Mouse (Mus musculus): Measurements from ENCODE around the gene Adam12. TPM values are rescaled to one million over a fixed set of nuclear protein-coding genes. Genes with fewer than 3 reads are reported as not detected.

Gene Adam12
- polyA plus RNA-seq, 1 experiment from 2014 or later = 7.0 TPM

DNA sequence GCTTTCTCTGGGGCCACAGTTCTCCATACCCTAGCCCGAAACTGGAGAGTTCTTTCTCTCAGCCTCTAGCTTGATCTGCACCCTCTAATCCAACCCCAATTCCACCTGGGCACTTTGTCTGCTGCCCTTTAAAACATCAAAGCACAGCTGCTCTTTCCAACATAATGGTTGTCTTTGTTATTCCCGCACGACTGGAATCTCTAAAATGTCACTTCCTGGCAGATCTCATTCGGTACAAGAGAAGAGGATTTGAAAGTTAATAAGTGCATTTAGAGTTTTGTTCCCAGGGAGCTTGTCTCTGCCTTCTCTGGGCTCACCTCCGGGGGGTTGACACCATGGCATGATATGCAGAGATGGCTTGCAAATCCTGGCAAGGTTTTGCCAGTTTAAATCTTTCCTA lies 14.7 kb upstream of the Adam12 start:
- no peak overlapping the region for H3K9ac ChIP-seq (ENCODE audit: low read depth, low read length)
- 40% methylated on average over 5 of the region's 5 CpGs for WGBS
- no peaks in the 10 kb centered on the region for H3K9me3 ChIP-seq (ENCODE audit: control insufficient read depth, low read length)
- no peak overlapping the region for H3K27ac ChIP-seq (ENCODE audit: low read depth, low read length)
- H3K4me1 ChIP-seq (ENCODE audit: control insufficient read depth, insufficient read depth, low read length) = no peaks in the 10 kb centered on the region
- H3K36me3 ChIP-seq (ENCODE audit: control insufficient read depth, insufficient read depth, low read length) = no peaks in the 10 kb centered on the region
- no peak for ATAC-seq (ENCODE audit: low FRiP score, low TSS enrichment)
- no peaks in the 10 kb centered on the region for H3K27me3 ChIP-seq (ENCODE audit: control insufficient read depth, insufficient read depth, low read length)
- no peak overlapping the region for H3K4me2 ChIP-seq (replicated peaks; ENCODE audit: low read depth, low read length)
- no peak overlapping the region for H3K4me3 ChIP-seq (ENCODE audit: low read length)

DNA sequence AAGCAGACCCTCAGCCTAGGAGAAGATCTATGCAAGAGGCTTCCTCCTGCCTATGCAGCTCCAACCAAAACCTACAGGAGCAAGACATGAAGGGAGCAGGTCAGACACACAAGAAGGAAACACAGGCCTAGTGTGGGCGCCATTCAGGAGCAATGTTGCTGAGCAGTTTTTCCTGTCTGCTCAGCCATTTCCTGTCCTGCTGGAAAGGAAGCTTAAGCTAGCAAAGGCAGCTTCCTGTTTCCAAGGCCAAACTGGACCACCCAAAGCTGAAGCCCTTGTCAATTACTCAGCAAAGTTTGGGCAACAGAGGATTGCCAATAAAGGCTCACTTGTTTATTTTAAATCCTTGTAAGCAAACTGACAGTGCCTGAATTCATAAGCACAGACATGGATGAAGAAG lies 10.8 kb upstream of the Adam12 start:
- WGBS = 80% methylated on average over 1 of the region's 1 CpGs
- ATAC-seq (ENCODE audit: low FRiP score, low TSS enrichment) = no peak
- Histone ChIP-seq H3K36me3 (ENCODE audit: control insufficient read depth, insufficient read depth, low read length) (no peaks in the 10 kb centered on the region), H3K27me3 (ENCODE audit: control insufficient read depth, insufficient read depth, low read length) (no peaks in the 10 kb centered on the region), H3K9ac (ENCODE audit: low read depth, low read length) (no peak overlapping the region), H3K27ac (ENCODE audit: low read depth, low read length) (no peak overlapping the region), H3K9me3 (ENCODE audit: control insufficient read depth, low read length) (0 out of 2 replicates have a peak, but pooled peaks cover 3% of the 10 kb centered on the region), H3K4me1 (ENCODE audit: control insufficient read depth, insufficient read depth, low read length) (no peaks in the 10 kb centered on the region), H3K4me2 (replicated peaks; ENCODE audit: low read depth, low read length) (no peak overlapping the region), H3K4me3 (ENCODE audit: low read length) (no peak overlapping the region)

DNA sequence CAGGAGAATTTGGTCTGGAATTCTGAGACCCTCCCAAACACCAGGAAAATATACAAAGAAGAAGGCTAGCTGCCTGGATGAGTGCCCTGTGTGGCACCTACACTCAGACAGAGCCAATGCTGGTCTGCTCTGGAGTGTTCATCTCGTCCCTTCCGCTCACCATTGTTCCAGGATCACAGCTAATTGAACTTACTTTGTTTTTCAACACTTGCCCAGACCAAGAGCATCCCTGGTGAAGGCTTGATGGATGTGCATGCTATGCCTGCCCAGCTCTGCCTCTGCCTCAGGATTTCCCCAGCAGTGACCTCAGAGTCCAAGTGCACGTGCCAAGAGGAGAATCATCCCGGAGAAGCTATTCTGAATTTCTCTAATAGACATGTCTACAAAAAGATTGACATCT lies 9.3 kb upstream of the Adam12 start:
- Histone ChIP-seq H3K4me2 (replicated peaks; ENCODE audit: low read depth, low read length) (no peak overlapping the region), H3K36me3 (ENCODE audit: control insufficient read depth, insufficient read depth, low read length) (no peaks in the 10 kb centered on the region), H3K9ac (ENCODE audit: low read depth, low read length) (no peak overlapping the region), H3K4me1 (ENCODE audit: control insufficient read depth, insufficient read depth, low read length) (no peaks in the 10 kb centered on the region), H3K9me3 (ENCODE audit: control insufficient read depth, low read length) (0 out of 2 replicates have a peak, but pooled peaks cover 3% of the 10 kb centered on the region), H3K4me3 (ENCODE audit: low read length) (no peak overlapping the region), H3K27me3 (ENCODE audit: control insufficient read depth, insufficient read depth, low read length) (no peaks in the 10 kb centered on the region), H3K27ac (ENCODE audit: low read depth, low read length) (no peak overlapping the region)
- WGBS = 81% methylated on average over 4 of the region's 4 CpGs
- no peak for ATAC-seq (ENCODE audit: low FRiP score, low TSS enrichment)

DNA sequence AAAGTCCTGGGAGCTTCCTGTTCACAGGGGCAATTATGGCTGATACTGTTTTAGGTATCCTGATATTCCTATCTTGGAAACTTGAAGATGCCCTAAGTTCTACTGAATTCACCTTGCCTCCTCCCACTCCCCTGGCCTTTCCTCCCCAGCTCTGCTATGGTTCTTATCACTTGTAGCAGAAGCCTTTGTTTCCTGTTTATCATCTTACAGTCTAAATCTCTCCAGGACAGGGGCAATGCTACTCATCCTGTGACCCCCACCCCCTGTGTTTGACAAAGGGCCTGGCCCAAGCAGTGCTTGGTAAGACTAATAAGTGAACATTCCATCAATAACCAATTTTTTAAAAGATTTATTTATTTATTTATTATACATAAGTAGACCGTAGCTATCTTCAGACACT lies 8.6 kb upstream of the Adam12 start:
- ATAC-seq (ENCODE audit: low FRiP score, low TSS enrichment) = no peak
- Histone ChIP-seq H3K9ac (ENCODE audit: low read depth, low read length) (no peak overlapping the region), H3K27ac (ENCODE audit: low read depth, low read length) (no peak overlapping the region), H3K4me3 (ENCODE audit: low read length) (no peak overlapping the region), H3K4me2 (replicated peaks; ENCODE audit: low read depth, low read length) (no peak overlapping the region), H3K36me3 (ENCODE audit: control insufficient read depth, insufficient read depth, low read length) (no peaks in the 10 kb centered on the region), H3K27me3 (ENCODE audit: control insufficient read depth, insufficient read depth, low read length) (no peaks in the 10 kb centered on the region), H3K9me3 (ENCODE audit: control insufficient read depth, low read length) (0 out of 2 replicates have a peak, but pooled peaks cover 3% of the 10 kb centered on the region), H3K4me1 (ENCODE audit: control insufficient read depth, insufficient read depth, low read length) (no peaks in the 10 kb centered on the region)
- 92% methylated on average over 1 of the region's 1 CpGs for WGBS

DNA sequence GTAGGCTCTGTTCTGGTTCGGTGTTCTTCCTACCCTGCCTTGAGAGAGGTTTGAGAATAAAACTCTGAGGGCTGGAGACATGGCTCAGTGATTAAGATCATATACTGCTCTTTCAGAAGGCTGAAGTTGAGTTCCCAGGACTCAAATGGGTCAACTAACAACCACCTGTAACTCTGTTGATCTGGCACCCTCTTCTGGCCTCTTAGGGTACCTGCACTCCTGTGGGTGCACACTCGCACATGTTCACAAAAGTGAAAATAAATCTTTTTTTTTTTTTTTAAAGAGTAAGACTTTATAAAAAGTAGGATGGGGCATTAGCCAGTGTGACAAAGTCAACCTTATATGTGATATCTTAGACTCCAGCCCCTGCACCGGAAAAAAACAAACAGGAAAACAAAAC lies 6.9 kb upstream of the Adam12 start:
- 88% methylated on average over 3 of the region's 3 CpGs for WGBS
- Histone ChIP-seq H3K4me3 (ENCODE audit: low read length) (no peak overlapping the region), H3K4me2 (replicated peaks; ENCODE audit: low read depth, low read length) (no peak overlapping the region), H3K9ac (ENCODE audit: low read depth, low read length) (no peak overlapping the region), H3K4me1 (ENCODE audit: control insufficient read depth, insufficient read depth, low read length) (no peaks in the 10 kb centered on the region), H3K27ac (ENCODE audit: low read depth, low read length) (no peak overlapping the region), H3K9me3 (ENCODE audit: control insufficient read depth, low read length) (0 out of 2 replicates have a peak, but pooled peaks cover 3% of the 10 kb centered on the region), H3K27me3 (ENCODE audit: control insufficient read depth, insufficient read depth, low read length) (no peaks in the 10 kb centered on the region), H3K36me3 (ENCODE audit: control insufficient read depth, insufficient read depth, low read length) (no peaks in the 10 kb centered on the region)
- no peak for ATAC-seq (ENCODE audit: low FRiP score, low TSS enrichment)

DNA sequence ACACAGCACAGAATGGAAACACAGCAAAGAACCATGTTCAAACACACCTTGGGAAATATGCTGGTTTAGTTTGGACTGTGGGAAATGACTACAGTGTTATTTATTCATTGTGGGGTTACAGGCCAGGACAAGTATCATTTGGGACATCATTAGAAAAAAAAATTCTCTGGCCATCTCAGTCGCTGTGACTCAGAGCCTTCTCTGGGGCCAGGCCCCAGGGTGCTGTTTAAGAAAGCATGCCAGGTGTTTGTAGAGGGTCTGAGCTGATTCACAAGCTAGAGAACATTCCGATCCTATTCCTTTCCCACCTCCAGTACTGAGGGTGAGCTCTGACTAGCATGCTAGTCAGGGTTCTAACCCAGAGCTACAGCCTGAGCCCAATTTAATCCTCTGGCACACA lies 5.4 kb upstream of the Adam12 start:
- 72% methylated on average over 2 of the region's 2 CpGs for WGBS
- Histone ChIP-seq H3K27me3 (ENCODE audit: control insufficient read depth, insufficient read depth, low read length) (no peaks in the 10 kb centered on the region), H3K9me3 (ENCODE audit: control insufficient read depth, low read length) (0 out of 2 replicates have a peak, but pooled peaks cover 3% of the 10 kb centered on the region)

DNA sequence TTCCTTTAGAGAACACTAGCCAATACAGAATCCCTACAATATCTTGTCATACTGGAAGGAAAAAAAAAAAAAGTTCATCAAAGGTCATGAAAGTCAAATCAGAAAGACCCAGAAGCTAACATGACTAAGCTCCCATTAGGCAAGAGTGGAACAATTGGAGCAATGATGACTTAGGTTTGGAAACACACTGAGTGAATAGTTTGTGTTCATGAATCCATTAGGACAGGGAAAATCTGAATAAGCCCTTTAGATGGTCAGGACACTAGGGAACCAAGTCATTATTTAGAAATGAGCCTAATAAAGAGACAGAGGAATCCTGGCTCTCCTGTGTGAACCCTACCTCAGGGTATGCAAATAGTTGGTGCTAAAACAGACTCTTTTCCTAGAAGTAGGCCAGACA lies 4.8 kb upstream of the Adam12 start:
- no peak for ATAC-seq (ENCODE audit: low FRiP score, low TSS enrichment)
- Histone ChIP-seq H3K4me3 (ENCODE audit: low read length) (no peak overlapping the region), H3K4me2 (replicated peaks; ENCODE audit: low read depth, low read length) (no peak overlapping the region), H3K9me3 (ENCODE audit: control insufficient read depth, low read length) (0 out of 2 replicates have a peak, but pooled peaks cover 3% of the 10 kb centered on the region), H3K36me3 (ENCODE audit: control insufficient read depth, insufficient read depth, low read length) (no peaks in the 10 kb centered on the region), H3K27me3 (ENCODE audit: control insufficient read depth, insufficient read depth, low read length) (no peaks in the 10 kb centered on the region), H3K4me1 (ENCODE audit: control insufficient read depth, insufficient read depth, low read length) (0 out of 2 replicates have a peak, but pooled peaks cover 9% of the 10 kb centered on the region), H3K9ac (ENCODE audit: low read depth, low read length) (no peak overlapping the region), H3K27ac (ENCODE audit: low read depth, low read length) (no peak overlapping the region)

More for the DNA sequence above, 5.4 kb upstream of the Adam12 start:
- H3K36me3 ChIP-seq (ENCODE audit: control insufficient read depth, insufficient read depth, low read length) = no peaks in the 10 kb centered on the region
- H3K9ac ChIP-seq (ENCODE audit: low read depth, low read length) = no peak overlapping the region
- no peak for ATAC-seq (ENCODE audit: low FRiP score, low TSS enrichment)
- no peak overlapping the region for H3K27ac ChIP-seq (ENCODE audit: low read depth, low read length)
- H3K4me2 ChIP-seq (replicated peaks; ENCODE audit: low read depth, low read length) = no peak overlapping the region
- 0 out of 2 replicates have a peak, but pooled peaks cover 3% of the 10 kb centered on the region for H3K4me1 ChIP-seq (ENCODE audit: control insufficient read depth, insufficient read depth, low read length)
- H3K4me3 ChIP-seq (ENCODE audit: low read length) = no peak overlapping the region

DNA sequence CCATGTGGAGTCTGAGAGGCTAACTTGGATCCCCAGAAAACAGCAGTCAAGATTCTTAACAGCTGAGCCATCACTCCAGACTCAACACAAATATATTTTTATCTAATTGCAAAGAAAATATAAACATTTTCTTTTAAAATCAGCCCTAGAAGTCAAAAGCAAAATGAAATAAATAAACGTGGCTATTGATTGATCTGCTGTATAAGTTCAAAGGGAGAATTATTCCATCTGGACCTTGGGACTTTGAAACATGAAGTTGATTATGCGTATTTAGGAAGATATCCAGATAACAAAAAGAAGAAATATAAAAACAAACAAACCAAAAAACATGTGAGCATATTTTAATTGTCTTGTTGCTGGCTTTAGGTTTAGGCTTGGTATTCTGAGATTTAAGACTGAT lies 3.6 kb upstream of the Adam12 start:
- Histone ChIP-seq H3K4me2 (replicated peaks; ENCODE audit: low read depth, low read length) (no peak overlapping the region), H3K9ac (ENCODE audit: low read depth, low read length) (no peak overlapping the region), H3K9me3 (ENCODE audit: control insufficient read depth, low read length) (0 out of 2 replicates have a peak, but pooled peaks cover 3% of the 10 kb centered on the region), H3K4me3 (ENCODE audit: low read length) (no peak overlapping the region), H3K27me3 (ENCODE audit: control insufficient read depth, insufficient read depth, low read length) (no peaks in the 10 kb centered on the region), H3K27ac (ENCODE audit: low read depth, low read length) (no peak overlapping the region), H3K4me1 (ENCODE audit: control insufficient read depth, insufficient read depth, low read length) (0 out of 2 replicates have a peak, but pooled peaks cover 9% of the 10 kb centered on the region), H3K36me3 (ENCODE audit: control insufficient read depth, insufficient read depth, low read length) (no peaks in the 10 kb centered on the region)
- 71% methylated on average over 2 of the region's 2 CpGs for WGBS
- ATAC-seq (ENCODE audit: low FRiP score, low TSS enrichment) = no peak

DNA sequence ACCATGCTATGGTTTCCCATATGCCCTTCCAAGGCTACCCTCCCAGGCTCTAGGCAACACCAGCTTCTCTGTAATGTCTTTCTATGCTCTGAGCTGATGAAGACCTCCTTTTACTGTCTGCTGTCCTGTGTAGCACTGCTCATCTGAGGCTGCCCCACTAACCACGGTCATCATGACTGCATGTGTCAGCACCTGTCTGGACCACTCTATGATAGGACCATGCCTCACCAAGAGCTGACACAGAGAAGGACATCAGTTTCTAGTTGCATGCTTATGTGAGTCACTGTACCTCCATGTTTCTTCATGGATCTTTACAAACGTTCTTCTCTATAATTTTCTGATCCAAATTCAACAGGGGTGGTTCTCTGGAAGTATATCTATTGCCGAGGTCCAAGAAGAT lies 1.2 kb downstream of the Adam12 start:
- H3K36me3 ChIP-seq (ENCODE audit: control insufficient read depth, insufficient read depth, low read length) = no peaks in the 10 kb centered on the region

More for the DNA sequence above, 1.2 kb downstream of the Adam12 start:
- no peak for ATAC-seq (ENCODE audit: low FRiP score, low TSS enrichment)
- Histone ChIP-seq H3K4me1 (ENCODE audit: control insufficient read depth, insufficient read depth, low read length) (peaks cover 16% of the 10 kb centered on the region; the same call in 1 of the 2 replicates), H3K4me2 (replicated peaks; ENCODE audit: low read depth, low read length) (no peak overlapping the region), H3K4me3 (ENCODE audit: low read length) (no peak overlapping the region), H3K27me3 (ENCODE audit: control insufficient read depth, insufficient read depth, low read length) (no peaks in the 10 kb centered on the region), H3K9ac (ENCODE audit: low read depth, low read length) (no peak overlapping the region), H3K27ac (ENCODE audit: low read depth, low read length) (no peak overlapping the region), H3K9me3 (ENCODE audit: control insufficient read depth, low read length) (no peaks in the 10 kb centered on the region)
- WGBS = 85% methylated on average over 3 of the region's 3 CpGs
